ENCODE assay signal across 17 mouse cellular contexts in genomic region chr1:167499097-167499850, GRCm38 (mm10). TPM values are rescaled to one million over a fixed set of nuclear protein-coding genes. Genes with fewer than 3 reads are reported as not detected.
A peak's percentile ranks its signal among the peaks of the same experiment; 100 is the strongest.
DNase-seq lines count a peak whose midpoint lies in the region; ATAC-seq lines count a peak whose summit lies in the region.
"Had no signal": no experiment of that assay in that cellular context is flagged by ENCODE, and none has a peak within 500 bp of the region (broad histone marks: within the 10 kb centered on the region; RNA-seq: fewer than 3 reads in every experiment).

No protein-coding gene starts in this region.

- no peak overlapping the region for H3K27ac ChIP-seq in intestine, embryonic 14.5 days (ENCODE audit: low read depth)
- no peak overlapping the region for H3K27ac ChIP-seq in intestine, embryonic 15.5 days
- H3K27ac ChIP-seq in neural tube, embryonic 12.5 days, result 0 out of 2 replicates have a peak overlapping the region, but pooled peaks have one; percentile 12
- no peak overlapping the region for H3K27ac ChIP-seq in kidney, embryonic 15.5 days
- H3K27ac ChIP-seq: heart, embryonic 10.5 days; liver, embryonic 14.5 days had no signal

- ATAC-seq in intestine, embryonic 14.5 days (replicated peaks; ENCODE audit: low FRiP score, low TSS enrichment, low read depth), result no peak
- no peak for ATAC-seq in intestine, embryonic 15.5 days
- ATAC-seq in neural tube, embryonic 12.5 days (ENCODE audit: low FRiP score, low read depth), result peak; percentile 82
- no peak for ATAC-seq in kidney, embryonic 15.5 days (replicated peaks; ENCODE audit: low FRiP score)

- H3K4me2 ChIP-seq in intestine, embryonic 14.5 days (ENCODE audit: low read length), result no peak overlapping the region
- H3K4me2 ChIP-seq in intestine, embryonic 15.5 days (replicated peaks), result no peak overlapping the region
- no peak overlapping the region; the same call in 1 of the 2 replicates for H3K4me2 ChIP-seq in neural tube, embryonic 12.5 days (replicated peaks)
- no peak overlapping the region for H3K4me2 ChIP-seq in kidney, embryonic 15.5 days
- H3K4me2 ChIP-seq: midbrain, embryonic 11.5 days had no signal

- H3K4me3 ChIP-seq in intestine, embryonic 14.5 days (ENCODE audit: low read depth, low read length), result no peak overlapping the region
- no peak overlapping the region for H3K4me3 ChIP-seq in intestine, embryonic 15.5 days (replicated peaks)
- no peak overlapping the region for H3K4me3 ChIP-seq in neural tube, embryonic 12.5 days
- H3K4me3 ChIP-seq in kidney, embryonic 15.5 days (replicated peaks), result no peak overlapping the region
- H3K4me3 ChIP-seq: heart, embryonic 10.5 days had no signal

- H3K36me3 ChIP-seq in intestine, embryonic 14.5 days (ENCODE audit: control insufficient read depth, insufficient read depth, low read length), result no peaks in the 10 kb centered on the region
- H3K36me3 ChIP-seq in intestine, embryonic 15.5 days, result no peaks in the 10 kb centered on the region
- H3K36me3 ChIP-seq in neural tube, embryonic 12.5 days, result no peaks in the 10 kb centered on the region
- H3K36me3 ChIP-seq in kidney, embryonic 15.5 days, result no peaks in the 10 kb centered on the region
- H3K36me3 ChIP-seq: heart, embryonic 10.5 days had no signal

- no peaks in the 10 kb centered on the region for H3K9me3 ChIP-seq in intestine, embryonic 14.5 days (ENCODE audit: control insufficient read depth, low read length)
- no peaks in the 10 kb centered on the region for H3K9me3 ChIP-seq in intestine, embryonic 15.5 days
- H3K9me3 ChIP-seq in neural tube, embryonic 12.5 days, result no peaks in the 10 kb centered on the region
- H3K9me3 ChIP-seq in kidney, embryonic 15.5 days (replicated peaks), result no peaks in the 10 kb centered on the region
- H3K9me3 ChIP-seq: heart, embryonic 10.5 days had no signal

- H3K27me3 ChIP-seq in intestine, embryonic 14.5 days (replicated peaks; ENCODE audit: control insufficient read depth, insufficient read depth, low read length), result no peaks in the 10 kb centered on the region
- no peaks in the 10 kb centered on the region for H3K27me3 ChIP-seq in intestine, embryonic 15.5 days (replicated peaks)
- no peaks in the 10 kb centered on the region for H3K27me3 ChIP-seq in neural tube, embryonic 12.5 days (replicated peaks)
- 0 out of 2 replicates have a peak, but pooled peaks cover 5% of the 10 kb centered on the region for H3K27me3 ChIP-seq in kidney, embryonic 15.5 days

- WGBS in intestine, embryonic 14.5 days, result 43% methylated on average over 12 of the region's 12 CpGs
- 46% methylated on average over 12 of the region's 12 CpGs for WGBS in intestine, embryonic 15.5 days
- WGBS in neural tube, embryonic 12.5 days, result 43% methylated on average over 12 of the region's 12 CpGs
- 37% methylated on average over 12 of the region's 12 CpGs for WGBS in kidney, embryonic 15.5 days

- H3K9ac ChIP-seq in intestine, embryonic 14.5 days (ENCODE audit: low read length), result no peak overlapping the region
- no peak overlapping the region for H3K9ac ChIP-seq in intestine, embryonic 15.5 days
- H3K9ac ChIP-seq in neural tube, embryonic 12.5 days, result no peak overlapping the region
- H3K9ac ChIP-seq in kidney, embryonic 15.5 days, result no peak overlapping the region
- H3K9ac ChIP-seq: liver, embryonic 14.5 days had no signal

- peaks cover 12% of the 10 kb centered on the region for H3K4me1 ChIP-seq in intestine, embryonic 14.5 days (replicated peaks; ENCODE audit: control insufficient read depth, insufficient read depth, low read length)
- H3K4me1 ChIP-seq in intestine, embryonic 15.5 days (replicated peaks), result 0 out of 2 replicates have a peak, but pooled peaks cover 4% of the 10 kb centered on the region
- H3K4me1 ChIP-seq in neural tube, embryonic 12.5 days, result peaks cover 16% of the 10 kb centered on the region
- peaks cover 5% of the 10 kb centered on the region; the same call in 1 of the 2 replicates for H3K4me1 ChIP-seq in kidney, embryonic 15.5 days

- peak; percentile 34 for DNase-seq in intestine, embryonic 14.5 days (ENCODE audit: low spot score)
- peak; percentile 16 for DNase-seq in embryo, embryonic 11.5 days (ENCODE audit: low read depth, low spot score)
- DNase-seq in forelimb bud, embryonic 11.5 days (ENCODE audit: low read depth, low spot score), result peak; percentile 37
- no peak for DNase-seq in thymus, postnatal 10 days (ENCODE audit: low spot score in 2 of 2)
- DNase-seq: adrenal gland, postnatal 10 days; cerebellum, adult 9-11 months; kidney, adult 9 months; lung, postnatal 14 days; right cerebral cortex, adult 18-20 months; spleen, adult 18-20 months had no signal

RNA-seq across cellular contexts. Expression of gene Lrrc52, which starts 32.7 kb away (rescaled TPM):
- not detected in 2 replicates for polyA plus RNA-seq in intestine, embryonic 14.5 days (2014; fragmentation: Nextera tagmentation; extraction: Ambion mirVana)
- not detected in 2 replicates for polyA plus RNA-seq in intestine, embryonic 15.5 days (2015; fragmentation: Nextera tagmentation; extraction: Ambion mirVana)
- polyA plus RNA-seq in neural tube, embryonic 12.5 days (2016; fragmentation: Nextera tagmentation; extraction: Ambion mirVana), result not detected in 2 replicates
- not detected in 2 replicates for polyA plus RNA-seq in kidney, embryonic 15.5 days (2015; fragmentation: Nextera tagmentation; extraction: Ambion mirVana)
- polyA plus RNA-seq: midbrain, embryonic 11.5 days; stomach, embryonic 16.5 days had no signal

Comparison
In these comparisons a context has a peak if more than half of its experiments do, and no peak if none do; other contexts are left out.
1. DNase-seq: peak in intestine, embryonic 14.5 days (single experiment), embryo, embryonic 11.5 days (single experiment) and forelimb bud, embryonic 11.5 days (single experiment); none in thymus, postnatal 10 days (0 of 2).